Comparison of ENCODE assay signal across 14 mouse cellular contexts in the genomic region with DNA sequence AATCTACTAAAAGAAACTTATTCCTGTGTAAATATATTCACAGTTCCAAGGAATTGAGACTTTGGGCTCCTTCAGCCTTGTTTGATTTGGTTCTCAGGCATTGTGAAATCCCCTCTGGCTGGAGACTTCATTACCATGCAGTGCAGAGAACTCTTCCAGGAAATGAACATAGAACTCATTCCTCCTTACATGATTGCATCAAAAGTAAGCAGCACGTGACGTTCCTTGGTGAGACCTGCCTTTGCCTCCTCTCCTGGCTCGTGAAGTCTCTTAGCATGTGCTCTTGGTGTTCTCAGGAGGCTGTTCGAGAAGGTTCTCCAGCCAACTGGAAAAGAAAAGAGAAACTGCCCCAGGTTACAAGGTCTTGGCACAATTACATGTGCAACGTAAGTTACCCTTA.
"Had no signal": no experiment of that assay in that cellular context is flagged by ENCODE, and none has a peak within 500 bp of the region (broad histone marks: within the 10 kb centered on the region; RNA-seq: fewer than 3 reads in every experiment).

No protein-coding gene starts in this region.

- H3K4me3 ChIP-seq: intestine, embryonic 15.5 days; kidney, embryonic 15.5 days; limb, embryonic 15.5 days; liver, embryonic 12.5 days; midbrain, embryonic 10.5 days; midbrain, embryonic 15.5 days; neural tube, embryonic 13.5 days; stomach, embryonic 15.5 days had no signal

- ATAC-seq: intestine, embryonic 15.5 days; liver, embryonic 12.5 days; midbrain, embryonic 15.5 days had no signal

- H3K27ac ChIP-seq: intestine, embryonic 15.5 days; kidney, embryonic 15.5 days; limb, embryonic 15.5 days; liver, embryonic 12.5 days; midbrain, embryonic 10.5 days; midbrain, embryonic 15.5 days; neural tube, embryonic 13.5 days; stomach, embryonic 15.5 days had no signal

- H3K9me3 ChIP-seq: intestine, embryonic 15.5 days; kidney, embryonic 15.5 days; limb, embryonic 15.5 days; liver, embryonic 12.5 days; midbrain, embryonic 10.5 days; midbrain, embryonic 15.5 days; neural tube, embryonic 13.5 days; stomach, embryonic 15.5 days had no signal

- H3K27me3 ChIP-seq: intestine, embryonic 15.5 days; kidney, embryonic 15.5 days; limb, embryonic 15.5 days; liver, embryonic 12.5 days; midbrain, embryonic 15.5 days; neural tube, embryonic 13.5 days; stomach, embryonic 15.5 days had no signal

- H3K4me2 ChIP-seq: intestine, embryonic 15.5 days; kidney, embryonic 15.5 days; limb, embryonic 15.5 days; liver, embryonic 12.5 days; midbrain, embryonic 15.5 days; neural tube, embryonic 13.5 days; stomach, embryonic 15.5 days had no signal

- H3K9ac ChIP-seq: intestine, embryonic 15.5 days; kidney, embryonic 15.5 days; limb, embryonic 15.5 days; liver, embryonic 12.5 days; midbrain, embryonic 15.5 days; neural tube, embryonic 13.5 days; stomach, embryonic 15.5 days had no signal

- H3K4me1 ChIP-seq: intestine, embryonic 15.5 days; kidney, embryonic 15.5 days; limb, embryonic 15.5 days; liver, embryonic 12.5 days; midbrain, embryonic 10.5 days; midbrain, embryonic 15.5 days; neural tube, embryonic 13.5 days; stomach, embryonic 15.5 days had no signal

- DNase-seq: kidney, adult 18-20 months; kidney, postnatal 14 days; layer of hippocampus, adult 9-11 months; layer of hippocampus, postnatal 36 days; retina, postnatal 1 day; thymus, postnatal 14 days had no signal
